Mouse (Mus musculus): ENCODE results near the gene Phf11b. TPM values are rescaled to one million over a fixed set of nuclear protein-coding genes. Genes with fewer than 3 reads are reported as not detected.
"Not testable (repeated sequence)": the region's sequence is repeated elsewhere in the genome, so short reads cannot be mapped to it uniquely, and the experiment has no call there.

Phf11b gene
- polyA plus RNA-seq, 1 experiment from 2014 or later = 0.48 TPM

GRCm38 (mm10) chr14:59319970-59320369, 21.2 kb downstream of the Phf11b start:
- not testable (repeated sequence) for H3K36me3 ChIP-seq (ENCODE audit: control insufficient read depth, insufficient read depth, low read length); ATAC-seq (ENCODE audit: low FRiP score); H3K4me2 ChIP-seq; H3K9me3 ChIP-seq (ENCODE audit: control insufficient read depth, low read length); H3K4me1 ChIP-seq (ENCODE audit: control insufficient read depth, insufficient read depth, low read length); H3K27ac ChIP-seq (ENCODE audit: low read depth, low read length); H3K27me3 ChIP-seq (ENCODE audit: control insufficient read depth, insufficient read depth, low read length); H3K4me3 ChIP-seq (ENCODE audit: low read depth, low read length); H3K9ac ChIP-seq (ENCODE audit: low read length)
- DNase-seq (ENCODE audit: low spot score, missing footprints) = peak; percentile 65
- 83% methylated on average over 6 of the region's 6 CpGs for WGBS

DNA sequence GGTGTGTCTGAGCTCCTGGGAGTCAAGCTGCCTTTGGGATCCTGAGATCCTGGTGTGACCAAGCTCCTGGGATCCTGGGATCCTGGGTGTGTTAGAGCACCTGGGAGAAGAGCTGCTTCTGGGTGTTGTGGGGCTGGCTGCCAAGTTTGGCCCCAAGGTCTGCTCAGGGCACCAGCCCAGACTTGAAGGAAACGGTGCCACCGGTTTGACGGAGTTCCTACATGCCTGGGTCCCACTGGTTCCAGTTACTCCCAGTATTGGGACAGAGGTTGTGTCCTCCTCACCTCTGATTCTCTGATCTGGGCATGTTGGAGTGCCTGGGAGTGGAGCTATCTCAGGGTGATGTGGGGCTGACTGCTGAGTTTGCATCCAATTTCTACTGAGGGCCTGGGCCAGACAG, 22.1 kb downstream of the Phf11b start:
- not testable (repeated sequence) for DNase-seq (ENCODE audit: low spot score, missing footprints); H3K27ac ChIP-seq (ENCODE audit: low read depth, low read length); H3K9ac ChIP-seq (ENCODE audit: low read length); H3K4me1 ChIP-seq (ENCODE audit: control insufficient read depth, insufficient read depth, low read length); H3K36me3 ChIP-seq (ENCODE audit: control insufficient read depth, insufficient read depth, low read length); H3K27me3 ChIP-seq (ENCODE audit: control insufficient read depth, insufficient read depth, low read length); H3K9me3 ChIP-seq (ENCODE audit: control insufficient read depth, low read length); H3K4me3 ChIP-seq (ENCODE audit: low read depth, low read length); H3K4me2 ChIP-seq; ATAC-seq (ENCODE audit: low FRiP score)
- WGBS = 94% methylated on average over 3 of the region's 3 CpGs

DNA sequence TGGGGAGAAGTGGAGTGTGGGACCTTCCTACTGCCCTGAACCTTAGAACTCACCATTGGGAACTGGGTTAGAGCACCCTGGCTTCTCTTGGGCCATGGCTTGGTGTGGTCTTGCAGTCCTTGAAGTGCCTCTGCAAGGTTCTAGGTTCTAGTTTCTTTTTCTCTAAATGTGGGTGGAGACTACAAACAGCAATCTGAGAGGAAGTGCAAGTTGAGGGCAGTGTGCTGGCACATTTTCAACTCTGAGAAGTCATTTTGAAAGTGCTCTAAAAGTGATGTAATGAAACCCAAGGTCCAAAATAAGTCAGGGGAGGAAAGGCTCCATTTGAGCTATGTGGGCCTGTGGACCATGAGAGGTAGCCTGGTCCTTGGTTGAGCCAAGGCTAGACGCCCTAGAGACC, 43.8 kb downstream of the Phf11b start, which contains the start of gene Phf11a:
Gene Phf11a, minus strand, starts transcription at position 132 of the 400 bp plus-strand sequence.
- not testable (repeated sequence) for H3K9ac ChIP-seq (ENCODE audit: low read length); H3K4me1 ChIP-seq (ENCODE audit: control insufficient read depth, insufficient read depth, low read length)
- WGBS = 68% methylated on average over 1 of the region's 1 CpGs

GRCm38 (mm10) chr14:59291769-59292168, 49.4 kb downstream of the Phf11b start:
- not testable (repeated sequence) for H3K4me1 ChIP-seq (ENCODE audit: control insufficient read depth, insufficient read depth, low read length); H3K36me3 ChIP-seq (ENCODE audit: control insufficient read depth, insufficient read depth, low read length); H3K27me3 ChIP-seq (ENCODE audit: control insufficient read depth, insufficient read depth, low read length); H3K4me2 ChIP-seq; H3K4me3 ChIP-seq (ENCODE audit: low read depth, low read length); ATAC-seq (ENCODE audit: low FRiP score); H3K27ac ChIP-seq (ENCODE audit: low read depth, low read length); DNase-seq (ENCODE audit: low spot score, missing footprints); H3K9ac ChIP-seq (ENCODE audit: low read length); H3K9me3 ChIP-seq (ENCODE audit: control insufficient read depth, low read length)

More for the DNA sequence above, 43.8 kb downstream of the Phf11b start, which contains the start of gene Phf11a:
- H3K9me3 ChIP-seq (ENCODE audit: control insufficient read depth, low read length); H3K4me3 ChIP-seq (ENCODE audit: low read depth, low read length); H3K27ac ChIP-seq (ENCODE audit: low read depth, low read length); H3K4me2 ChIP-seq; ATAC-seq (ENCODE audit: low FRiP score); H3K27me3 ChIP-seq (ENCODE audit: control insufficient read depth, insufficient read depth, low read length); DNase-seq (ENCODE audit: low spot score, missing footprints); H3K36me3 ChIP-seq (ENCODE audit: control insufficient read depth, insufficient read depth, low read length): not testable (repeated sequence)

- H3K4me3 ChIP-seq (ENCODE audit: low read depth, low read length); ATAC-seq (ENCODE audit: low FRiP score); H3K4me2 ChIP-seq; H3K27ac ChIP-seq (ENCODE audit: low read depth, low read length); H3K27me3 ChIP-seq (ENCODE audit: control insufficient read depth, insufficient read depth, low read length); H3K4me1 ChIP-seq (ENCODE audit: control insufficient read depth, insufficient read depth, low read length); H3K9me3 ChIP-seq (ENCODE audit: control insufficient read depth, low read length); H3K36me3 ChIP-seq (ENCODE audit: control insufficient read depth, insufficient read depth, low read length); DNase-seq (ENCODE audit: low spot score, missing footprints); H3K9ac ChIP-seq (ENCODE audit: low read length): not testable (repeated sequence)
- 79% methylated on average over 4 of the region's 4 CpGs for WGBS
These were observed 66.2 kb downstream of the Phf11b start for GRCm38 (mm10) chr14:59274961-59275360.

Other genes with a start within 250 kb of the Phf11b start
- gene 1700129C05Rik, start 198.5 kb downstream of the Phf11b start, polyA plus RNA-seq (2014; fragmentation: Nextera tagmentation; extraction: Ambion mirVana) = not detected in 2 replicates
- not detected in 2 replicates for gene Gm5142, start 162.6 kb downstream of the Phf11b start, polyA plus RNA-seq (2014; fragmentation: Nextera tagmentation; extraction: Ambion mirVana)
- 104 and 116 TPM in 2 replicates for gene Rcbtb1, start 140.1 kb downstream of the Phf11b start, polyA plus RNA-seq (2014; fragmentation: Nextera tagmentation; extraction: Ambion mirVana)
- not detected in 2 replicates for gene Gm6904, start 81.1 kb downstream of the Phf11b start, polyA plus RNA-seq (2014; fragmentation: Nextera tagmentation; extraction: Ambion mirVana)
- gene Phf11a, start 43.8 kb downstream of the Phf11b start, polyA plus RNA-seq (2014; fragmentation: Nextera tagmentation; extraction: Ambion mirVana) = not detected in 2 replicates
- 0.14 and 0.18 TPM in 2 replicates for gene Phf11d, start 24.1 kb upstream of the Phf11b start, polyA plus RNA-seq (2014; fragmentation: Nextera tagmentation; extraction: Ambion mirVana)
- gene Phf11c, start 54.0 kb upstream of the Phf11b start, polyA plus RNA-seq (2014; fragmentation: Nextera tagmentation; extraction: Ambion mirVana) = 0.45 and 0.63 TPM in 2 replicates
- 13.1 and 13.7 TPM in 2 replicates for gene Setdb2, start 99.5 kb upstream of the Phf11b start, polyA plus RNA-seq (2014; fragmentation: Nextera tagmentation; extraction: Ambion mirVana)
- 47.0 and 47.3 TPM in 2 replicates for gene Cab39l, start 99.6 kb upstream of the Phf11b start, polyA plus RNA-seq (2014; fragmentation: Nextera tagmentation; extraction: Ambion mirVana)

Data from midbrain, embryonic 11.5 days (tissue).